Mouse (Mus musculus) heart, postnatal 0 days (tissue): ENCODE measurements around the gene Akap9. TPM values are rescaled to one million over a fixed set of nuclear protein-coding genes. Genes with fewer than 3 reads are reported as not detected.
"Not testable (repeated sequence)": the region's sequence is repeated elsewhere in the genome, so short reads cannot be mapped to it uniquely, and the experiment has no call there.

Experiments
- ATAC-seq: fragments of 200-750 bp; cut with Nextera tagmentation; 2 replicates; pipeline ENCODE4 v1.8.0; 2017; ENCODE audit warnings: low read depth, moderate number of reproducible peaks, moderate library complexity; ENCODE audit not compliant: insufficient read depth
- DNase-seq: peaks from one replicate; pipeline ENCODE4 v3.0.0-alpha.2; 2016; ENCODE audit warnings: low spot score
- H3K27ac ChIP-seq: fragments of 300-500 bp; sonication (generic); 2 replicates; pipeline ENCODE4 v1.5.1; 2014; ENCODE audit warnings: low read depth, mild to moderate bottlenecking
- H3K27me3 ChIP-seq: fragments of 300-500 bp; sonication (generic); 2 replicates; pipeline ENCODE4 v1.6.1; 2014; ENCODE audit warnings: low read length, mixed read lengths; ENCODE audit not compliant: control insufficient read depth, insufficient read depth
- H3K36me3 ChIP-seq: fragments of 300-500 bp; sonication (generic); replicated peaks from 2 replicates; pipeline ENCODE4 v1.6.1; 2014; ENCODE audit warnings: low read length, mixed read lengths; ENCODE audit not compliant: control insufficient read depth, insufficient read depth
- H3K4me1 ChIP-seq: fragments of 300-500 bp; sonication (generic); 2 replicates; pipeline ENCODE4 v1.6.1; 2014; ENCODE audit warnings: antibody characterized with exemption; ENCODE audit not compliant: control insufficient read depth, insufficient read depth
- H3K4me2 ChIP-seq: fragments of 300-500 bp; sonication (generic); 2 replicates; pipeline ENCODE4 v1.6.1; 2014; ENCODE audit warnings: low read depth, mild to moderate bottlenecking, low read length, moderate library complexity
- H3K4me3 ChIP-seq: fragments of 300-500 bp; sonication (generic); 2 replicates; pipeline ENCODE4 v1.5.1; 2014; ENCODE audit warnings: low read depth, low read length
- H3K9ac ChIP-seq: fragments of 300-500 bp; sonication (generic); replicated peaks from 2 replicates; pipeline ENCODE4 v1.6.1; 2014; ENCODE audit warnings: low read depth, low read length, mixed read lengths
- H3K9me3 ChIP-seq: fragments of 300-500 bp; sonication (generic); replicated peaks from 2 replicates; pipeline ENCODE4 v1.6.1; 2016; ENCODE audit warnings: low read length; ENCODE audit not compliant: control insufficient read depth
- CTCF ChIP-seq: IDR thresholded peaks from 2 replicates; pipeline ENCODE4 v1.5.1; 2016; ENCODE audit warnings: antibody characterized with exemption, control low read depth, low read depth
- EP300 ChIP-seq: IDR thresholded peaks from 2 replicates; pipeline ENCODE4 v1.6.1; 2016; ENCODE audit warnings: antibody characterized with exemption, low read depth
- WGBS: fragments of 180-500 bp; shearing (Covaris S2); extraction: QIAGEN DNeasy Blood & Tissue Kit; methylation state at CpG from one replicate; pipeline ENCODE4 v1.1.7; 2014; 5-methylcytosine and 5-hydroxymethylcytosine counted together
- polyA plus RNA-seq: library from polyadenylated mRNA; unstranded; fragments of >200 nt; fragmentation: Nextera tagmentation; extraction: Ambion mirVana; gene quantifications from 2 replicates; pipeline ENCODE4 v1.2.1, GENCODE M21; 2015
- total RNA-seq: library from RNA; depleted of rRNA; stranded (reverse); fragments of >200 nt; gene quantifications from 2 replicates; pipeline ENCODE4 v1.2.3, GENCODE M21; 2014; ENCODE audit warnings: low replicate concordance

Gene Akap9
- total and polyA plus RNA-seq, 2 experiments from 2014 or later: 31.6 to 84.3 TPM

DNA sequence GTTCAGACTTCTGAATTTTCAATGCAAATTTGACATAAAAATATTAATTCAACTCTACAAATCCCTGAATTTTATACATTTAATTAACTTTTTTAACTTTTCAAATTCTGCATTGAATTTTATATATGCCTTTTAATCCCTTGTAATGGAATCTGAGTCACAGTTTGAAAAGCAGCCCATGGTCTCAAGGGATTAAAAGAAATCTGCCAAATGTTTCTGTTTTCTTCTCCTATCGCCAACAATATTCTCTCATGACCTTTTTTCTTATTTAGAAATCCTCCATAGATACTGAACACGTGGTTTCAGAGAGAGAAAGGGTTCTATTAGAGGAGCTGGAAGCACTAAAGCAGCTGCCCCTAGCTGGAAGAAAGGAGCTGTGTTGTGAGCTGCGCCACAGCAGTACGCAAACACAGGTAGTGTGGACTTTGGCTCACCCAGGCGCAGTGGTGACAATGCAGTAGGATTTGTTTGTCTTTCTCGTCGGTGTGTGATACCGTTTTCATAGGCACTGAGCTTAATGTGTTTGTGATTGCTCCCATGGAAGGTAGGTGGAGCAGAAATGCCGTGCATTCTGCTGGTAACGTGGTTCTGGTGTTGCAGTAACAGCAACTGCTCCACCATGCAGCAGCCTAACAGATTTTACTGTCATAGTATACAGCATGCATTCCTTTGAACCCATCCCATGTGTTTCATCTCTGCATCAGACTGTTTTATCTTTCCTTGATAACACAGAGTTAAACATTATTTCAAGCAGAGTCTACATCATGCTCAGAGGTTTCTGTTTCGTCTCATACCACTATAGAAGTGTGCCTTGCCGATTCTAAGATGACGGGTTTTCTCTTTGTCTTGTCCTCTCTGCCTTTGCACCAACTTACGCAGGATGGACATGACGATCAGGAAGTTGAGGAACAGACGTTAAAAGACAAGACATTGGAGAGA, 76.9 kb downstream of the Akap9 start:
- H3K4me1 ChIP-seq: no peaks in the 10 kb centered on the region
- H3K4me3 ChIP-seq: no peak overlapping the region
- TF ChIP-seq EP300 (no peak), CTCF (no peak)
- WGBS: 77% methylated on average over 16 of the region's 16 CpGs
- peaks cover 39% of the 10 kb centered on the region for H3K36me3 ChIP-seq
- H3K4me2 ChIP-seq: no peak overlapping the region
- ATAC-seq (no peak), DNase-seq (no peak)
- H3K9ac ChIP-seq: no peak overlapping the region
- H3K27ac ChIP-seq: no peak overlapping the region
- no peaks in the 10 kb centered on the region for H3K27me3 ChIP-seq
- H3K9me3 ChIP-seq: no peaks in the 10 kb centered on the region

DNA sequence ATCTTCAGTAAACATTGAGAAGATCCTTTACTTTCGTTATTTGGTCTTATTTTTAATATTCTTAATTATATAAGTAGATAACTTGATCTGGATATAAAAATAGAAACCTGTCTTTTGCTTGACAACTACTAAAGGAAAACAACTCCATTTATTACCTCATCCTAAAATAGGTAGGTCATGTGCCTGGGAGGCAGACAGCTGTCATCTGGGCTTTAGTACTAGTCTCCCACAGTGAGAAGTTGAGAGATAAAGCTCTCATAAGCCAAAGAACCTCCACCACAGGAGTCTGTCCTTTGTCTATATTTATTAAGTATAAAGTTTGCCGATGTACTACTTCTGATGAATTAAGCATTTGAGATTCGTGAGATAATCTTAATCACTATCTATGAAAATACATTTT, 78.8 kb downstream of the Akap9 start:
- H3K27me3 ChIP-seq: no peaks in the 10 kb centered on the region
- H3K9ac ChIP-seq: no peak overlapping the region
- no peak for DNase-seq
- no peak overlapping the region for H3K4me2 ChIP-seq
- 56% methylated on average over 3 of the region's 3 CpGs for WGBS
- H3K27ac ChIP-seq: no peak overlapping the region
- no peak for ATAC-seq
- no peak for TF ChIP-seq CTCF
- TF ChIP-seq EP300: no peak
- H3K4me1 ChIP-seq: no peaks in the 10 kb centered on the region
- peaks cover 50% of the 10 kb centered on the region for H3K36me3 ChIP-seq
- H3K9me3 ChIP-seq: no peaks in the 10 kb centered on the region
- no peak overlapping the region for H3K4me3 ChIP-seq

- DNase-seq (no peak), ATAC-seq (no peak)
- no peak overlapping the region for H3K9ac ChIP-seq
- WGBS: 92% methylated on average over 10 of the region's 10 CpGs
- no peak overlapping the region for H3K27ac ChIP-seq
- no peaks in the 10 kb centered on the region for H3K27me3 ChIP-seq
- H3K9me3 ChIP-seq: no peaks in the 10 kb centered on the region
- H3K36me3 ChIP-seq: peaks cover 63% of the 10 kb centered on the region
- no peak for TF ChIP-seq CTCF
- no peak for TF ChIP-seq EP300
- no peak overlapping the region for H3K4me3 ChIP-seq
- no peak overlapping the region for H3K4me2 ChIP-seq
- no peaks in the 10 kb centered on the region for H3K4me1 ChIP-seq
Measured at GRCm38 (mm10) chr5:4008266-4008665, 80.4 kb downstream of the Akap9 start.

- ATAC-seq (no peak), DNase-seq (no peak)
- no peaks in the 10 kb centered on the region for H3K4me1 ChIP-seq
- H3K27me3 ChIP-seq: no peaks in the 10 kb centered on the region
- peaks cover 66% of the 10 kb centered on the region for H3K36me3 ChIP-seq
- no peak overlapping the region for H3K4me3 ChIP-seq
- H3K4me2 ChIP-seq: no peak overlapping the region
- 86% methylated on average over 6 of the region's 6 CpGs for WGBS
- no peaks in the 10 kb centered on the region for H3K9me3 ChIP-seq
- TF ChIP-seq CTCF (no peak), EP300 (no peak)
- H3K27ac ChIP-seq: no peak overlapping the region
- no peak overlapping the region for H3K9ac ChIP-seq
Measured at GRCm38 (mm10) chr5:4009540-4009939, 81.7 kb downstream of the Akap9 start.

GRCm38 (mm10) chr5:4017646-4018045, 89.8 kb downstream of the Akap9 start:
- H3K9me3 ChIP-seq, H3K4me3 ChIP-seq, ATAC-seq, H3K27ac ChIP-seq, H3K4me2 ChIP-seq, H3K4me1 ChIP-seq, H3K27me3 ChIP-seq, DNase-seq, H3K9ac ChIP-seq: not testable (repeated sequence)
- peaks cover 21% of the 10 kb centered on the region for H3K36me3 ChIP-seq
- WGBS: 79% methylated on average over 1 of the region's 1 CpGs
